Mouse (Mus musculus) limb, embryonic 10.5 days (tissue): ENCODE results near the gene Liph. TPM values are rescaled to one million over a fixed set of nuclear protein-coding genes. Genes with fewer than 3 reads are reported as not detected.

Experiments used
- polyA plus RNA-seq: library from polyadenylated mRNA; unstranded; fragments of >200 nt; fragmentation: Nextera tagmentation; extraction: Ambion mirVana; gene quantifications from 2 replicates; pipeline ENCODE4 v1.2.1, GENCODE M21; 2016

Gene Liph
- polyA plus RNA-seq, 1 experiment from 2014 or later = 0.31 TPM

Other genes with a start within 250 kb of the Liph start
- gene Ehhadh, start 207.9 kb downstream of the Liph start, polyA plus RNA-seq = 1.6 and 2.5 TPM in 2 replicates
- 1.2 and 1.8 TPM in 2 replicates for gene Map3k13, start 201.3 kb downstream of the Liph start, polyA plus RNA-seq
- gene Tmem41a, start 48.1 kb downstream of the Liph start, polyA plus RNA-seq = 49.4 and 56.7 TPM in 2 replicates
- 70.6 and 74.9 TPM in 2 replicates for gene Senp2, start 13.8 kb upstream of the Liph start, polyA plus RNA-seq
- 203 and 204 TPM in 2 replicates for gene Igf2bp2, start 167.6 kb upstream of the Liph start, polyA plus RNA-seq